Mouse (Mus musculus) megakaryocyte, embryonic 14.5 days (primary cell): Measurements from ENCODE around the gene Mroh2a.

Source experiments
- FLI1 ChIP-seq: IDR thresholded peaks from 2 replicates; pipeline ENCODE4 v1.6.1; 2012; ENCODE audit warnings: low read length, inconsistent platforms, mixed read lengths
- GATA1 ChIP-seq: IDR thresholded peaks from 3 replicates; pipeline ENCODE4 v1.6.1; 2012; ENCODE audit warnings: mixed read lengths, low read length, inconsistent platforms, borderline replicate concordance

- TF ChIP-seq GATA1: no peak
- TF ChIP-seq FLI1: no peak
Measured at GRCm38 (mm10) chr1:88255466-88255857, 28.7 kb downstream of the Mroh2a start.
